Mouse (Mus musculus) thymus, postnatal 10 days (tissue): Measurements from ENCODE around the gene Pim2.
"Not testable (repeated sequence)": the region's sequence is repeated elsewhere in the genome, so short reads cannot be mapped to it uniquely, and the experiment has no call there.

Source experiments
- DNase-seq, 2 experiments: peaks; one replicate each; pipeline ENCODE4 v3.0.0; 2021; ENCODE audit warnings: low spot score in 2 of 2

Pim2 gene

DNA sequence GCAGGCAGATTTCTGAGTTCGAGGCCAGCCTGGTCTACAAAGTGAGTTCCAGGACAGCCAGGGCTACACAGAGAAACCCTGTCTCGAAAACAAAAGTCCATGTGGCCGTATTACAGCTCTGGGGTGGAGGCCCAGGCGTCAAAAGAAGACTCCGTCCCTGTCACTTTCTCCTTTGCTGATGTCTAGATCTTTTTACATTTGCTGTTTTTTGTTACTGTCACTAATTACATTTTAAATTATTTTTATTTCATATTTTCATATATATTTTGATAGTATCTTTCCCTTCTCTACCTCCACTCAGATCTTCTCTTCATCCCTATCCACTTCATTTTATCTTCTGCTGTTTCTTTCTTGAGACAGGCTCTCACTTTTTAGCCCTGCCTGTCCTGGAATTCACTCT is 29.7 kb downstream of the Pim2 start, which contains the start of gene Gm10491:
Gene Gm10491, minus strand, starts transcription at position 101 of the 400 bp plus-strand sequence.
- no peak for DNase-seq

DNA sequence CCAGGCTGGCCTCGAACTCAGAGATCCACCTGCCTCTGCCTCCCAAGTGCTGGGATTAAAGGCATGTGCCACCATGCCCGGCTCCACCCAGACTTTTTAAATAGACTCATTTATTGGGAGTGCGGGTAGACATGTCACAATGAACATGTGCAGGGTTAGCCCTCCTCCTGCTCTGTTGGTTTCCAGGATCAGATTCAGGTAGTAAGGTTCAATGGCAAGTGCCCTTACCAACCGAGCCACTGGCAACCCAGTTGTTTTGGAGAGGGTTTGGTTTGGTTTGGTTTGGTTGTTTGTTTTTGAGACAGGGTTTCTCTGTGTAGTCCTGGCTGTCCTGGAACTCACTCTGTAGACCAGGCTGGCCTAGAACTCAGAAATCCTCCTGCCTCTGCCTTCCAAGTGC is 31.2 kb downstream of the Pim2 start, which contains the start of gene Gm10490:
Gene Gm10490, plus strand, starts transcription at position 301 of the 400 bp plus-strand sequence.
- not testable (repeated sequence) for DNase-seq

DNA sequence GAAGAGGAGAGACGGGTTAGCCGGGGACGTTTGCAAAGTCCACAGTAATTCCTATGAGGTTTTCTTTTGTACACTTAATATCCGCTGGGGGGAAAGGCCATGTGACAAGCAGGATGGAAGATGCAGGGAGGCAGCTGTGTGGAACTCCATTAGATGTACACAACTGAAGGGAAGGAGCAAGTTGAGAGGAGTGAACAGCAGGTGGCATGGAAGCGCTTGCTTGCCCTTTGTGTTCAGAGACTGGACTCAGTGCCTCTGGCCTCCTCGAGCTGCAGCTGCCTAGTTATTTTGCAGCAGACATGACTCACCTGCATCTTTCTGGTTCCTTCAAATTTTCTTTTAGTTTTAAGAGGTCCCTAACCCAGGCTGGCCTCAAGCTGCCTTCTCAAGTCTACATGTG is 32.4 kb downstream of the Pim2 start:
- no peak for DNase-seq

DNA sequence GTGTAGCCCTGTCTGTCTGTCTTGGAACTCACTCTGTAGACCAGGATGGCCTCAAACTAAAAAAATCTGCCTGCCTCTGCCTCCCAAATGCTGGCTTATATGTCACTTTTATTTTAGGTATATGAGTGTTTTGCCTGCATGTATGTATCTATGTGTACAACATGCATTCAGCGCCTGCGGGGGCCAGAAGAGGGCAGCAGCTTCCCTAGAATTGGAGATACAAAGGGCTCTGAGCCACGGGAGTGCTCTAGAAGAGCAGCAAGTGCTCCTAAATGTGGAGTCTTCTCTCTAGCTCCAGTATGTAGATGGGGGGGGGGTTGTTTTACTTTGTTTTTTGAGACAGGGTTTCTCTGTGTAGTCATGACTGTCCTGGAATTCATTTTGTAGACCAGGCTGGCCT is 37.6 kb downstream of the Pim2 start:
- peak in 1 of 2 experiments; percentile 17 for DNase-seq

DNA sequence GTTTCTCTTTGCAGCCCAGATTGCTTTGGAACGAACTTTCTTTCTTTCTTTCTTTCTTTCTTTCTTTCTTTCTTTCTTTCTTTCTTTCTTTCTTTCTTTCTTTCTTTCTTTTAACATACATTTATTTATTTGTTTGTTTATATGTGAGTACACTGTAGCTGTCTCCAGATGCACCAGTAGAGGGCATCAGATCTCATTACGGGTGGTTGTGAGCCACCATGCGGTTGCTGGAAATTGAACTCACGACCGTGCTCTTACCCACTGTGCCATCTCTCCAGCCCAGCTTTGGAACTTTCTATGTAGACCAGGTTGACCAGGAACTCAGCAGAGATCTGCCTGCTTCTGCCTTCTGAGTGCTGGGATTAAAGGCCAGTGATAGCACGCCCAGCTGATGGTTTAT is 39.9 kb downstream of the Pim2 start:
- not testable (repeated sequence) for DNase-seq

DNA sequence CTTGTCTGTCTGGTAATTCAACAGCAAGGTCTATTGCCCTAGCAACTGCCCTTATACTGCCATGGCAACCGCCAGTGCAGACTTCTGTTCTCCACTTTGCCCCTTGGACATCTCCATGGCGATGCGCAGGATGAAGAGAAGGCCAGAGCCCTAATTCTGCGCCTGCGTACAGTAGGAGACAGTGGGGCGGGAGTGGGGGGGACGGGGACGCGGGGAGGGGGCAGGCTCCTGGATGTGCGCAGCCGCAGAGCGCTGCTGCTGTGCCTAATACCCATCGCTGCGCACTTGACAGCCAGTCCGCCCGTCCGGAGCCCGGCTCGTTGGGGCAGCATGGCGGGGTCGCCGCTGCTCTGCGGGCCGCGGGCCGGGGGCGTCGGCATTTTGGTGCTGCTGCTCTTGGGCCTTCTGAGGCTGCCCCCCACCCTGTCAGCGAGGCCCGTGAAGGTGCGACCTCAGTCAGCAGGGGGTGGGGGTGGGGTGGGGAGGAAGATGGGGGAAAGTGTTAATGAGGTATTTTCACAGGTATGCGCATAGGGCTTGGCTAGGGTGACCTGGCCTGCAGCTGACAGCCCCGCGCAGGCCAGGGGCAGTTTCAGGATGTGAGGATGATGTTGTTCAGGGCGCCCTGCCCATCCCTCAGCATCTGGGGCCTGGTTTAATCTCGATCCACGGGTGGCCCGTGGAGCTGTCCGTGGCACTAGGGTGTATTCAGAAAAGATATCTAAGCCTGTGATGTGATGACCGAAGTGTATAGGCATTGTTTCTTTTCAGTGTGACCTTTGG is 41.7 kb downstream of the Pim2 start, which contains the start of gene Pcsk1n:
Gene Pcsk1n, plus strand, starts transcription at position 222 of the 783 bp plus-strand sequence.
- no peak for DNase-seq

DNA sequence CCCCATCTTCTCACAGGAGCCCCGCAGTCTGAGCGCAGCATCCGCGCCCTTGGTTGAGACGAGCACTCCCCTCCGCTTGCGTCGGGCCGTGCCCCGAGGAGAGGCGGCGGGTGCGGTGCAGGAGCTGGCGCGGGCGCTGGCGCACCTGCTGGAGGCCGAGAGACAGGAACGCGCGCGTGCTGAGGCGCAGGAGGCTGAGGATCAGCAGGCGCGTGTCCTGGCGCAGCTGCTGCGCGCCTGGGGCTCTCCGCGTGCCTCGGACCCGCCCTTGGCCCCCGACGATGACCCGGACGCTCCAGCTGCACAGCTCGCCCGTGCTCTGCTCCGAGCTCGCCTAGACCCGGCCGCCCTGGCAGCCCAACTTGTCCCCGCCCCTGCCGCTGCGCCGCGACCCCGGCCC is 44.0 kb downstream of the Pim2 start:
- DNase-seq = no peak

DNA sequence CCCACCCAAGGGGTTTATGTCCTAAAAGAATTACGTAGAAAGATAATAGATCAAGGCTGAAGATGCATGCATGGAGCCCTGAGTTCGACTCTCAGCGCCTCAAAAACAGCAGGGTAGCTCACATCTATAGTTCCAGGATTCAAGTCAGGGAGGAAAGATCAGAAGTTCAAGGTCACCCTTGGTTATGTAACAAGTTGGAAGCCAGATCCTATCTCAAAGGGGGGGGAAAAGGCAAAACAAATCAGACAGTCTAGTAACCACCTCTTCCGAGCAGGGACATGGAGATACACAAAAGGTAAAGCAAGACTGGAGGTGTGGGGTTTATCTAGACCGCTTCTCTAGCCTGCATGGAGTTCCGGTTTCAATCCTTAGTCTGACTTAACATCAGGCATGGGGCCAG is 48.2 kb downstream of the Pim2 start:
- DNase-seq = no peak

DNA sequence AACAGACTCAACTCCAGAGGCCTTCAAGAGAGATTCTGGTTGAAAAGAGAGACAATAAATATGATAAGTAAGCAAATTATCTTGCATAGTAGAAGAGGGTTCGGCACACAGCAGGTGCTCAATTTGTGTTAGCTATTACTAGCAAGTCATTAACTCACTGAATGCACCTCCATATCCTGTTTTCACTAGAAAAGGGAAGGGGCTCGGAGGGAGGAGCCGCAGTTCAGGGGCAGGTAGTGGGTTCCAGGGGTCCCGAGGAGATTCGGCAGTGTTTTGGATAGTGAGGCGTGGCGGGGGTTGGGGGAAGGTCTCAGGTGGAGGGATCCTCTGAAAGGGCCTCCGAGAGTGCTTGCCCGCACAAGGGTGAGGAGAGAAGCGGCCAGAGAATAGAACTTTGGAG is 49.1 kb downstream of the Pim2 start:
- no peak for DNase-seq

DNA sequence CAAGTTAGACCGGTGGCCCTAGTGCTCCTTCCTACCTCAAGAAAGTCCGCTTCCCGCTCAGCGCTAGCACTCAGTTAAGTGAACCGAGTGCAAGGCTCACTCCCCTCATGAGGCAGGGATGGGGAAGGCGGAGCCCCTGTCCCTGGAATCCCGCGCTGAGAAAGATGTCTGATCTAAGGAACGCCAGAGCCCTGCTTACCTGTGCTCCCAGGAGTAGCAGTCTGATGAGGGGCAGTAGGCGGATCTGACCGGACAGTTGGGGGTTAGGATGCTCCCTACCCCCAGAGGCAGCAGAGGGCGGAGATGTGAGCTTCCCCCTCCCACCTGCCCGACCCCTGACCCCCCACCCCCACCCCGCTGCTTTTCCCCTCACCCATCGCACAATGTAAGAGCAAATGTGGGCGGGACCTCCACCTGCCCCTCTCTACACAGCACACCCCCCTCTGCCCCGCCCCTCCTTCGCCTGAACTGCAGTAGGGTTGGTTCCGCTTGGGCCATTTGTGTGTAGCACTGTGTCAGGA is 50.3 kb downstream of the Pim2 start, which contains the start of gene Eras:
Gene Eras, minus strand, starts transcription at position 338 of the 521 bp plus-strand sequence.
- no peak for DNase-seq
